Mouse (Mus musculus): Measurements from ENCODE around the gene Phlpp1.

DNA sequence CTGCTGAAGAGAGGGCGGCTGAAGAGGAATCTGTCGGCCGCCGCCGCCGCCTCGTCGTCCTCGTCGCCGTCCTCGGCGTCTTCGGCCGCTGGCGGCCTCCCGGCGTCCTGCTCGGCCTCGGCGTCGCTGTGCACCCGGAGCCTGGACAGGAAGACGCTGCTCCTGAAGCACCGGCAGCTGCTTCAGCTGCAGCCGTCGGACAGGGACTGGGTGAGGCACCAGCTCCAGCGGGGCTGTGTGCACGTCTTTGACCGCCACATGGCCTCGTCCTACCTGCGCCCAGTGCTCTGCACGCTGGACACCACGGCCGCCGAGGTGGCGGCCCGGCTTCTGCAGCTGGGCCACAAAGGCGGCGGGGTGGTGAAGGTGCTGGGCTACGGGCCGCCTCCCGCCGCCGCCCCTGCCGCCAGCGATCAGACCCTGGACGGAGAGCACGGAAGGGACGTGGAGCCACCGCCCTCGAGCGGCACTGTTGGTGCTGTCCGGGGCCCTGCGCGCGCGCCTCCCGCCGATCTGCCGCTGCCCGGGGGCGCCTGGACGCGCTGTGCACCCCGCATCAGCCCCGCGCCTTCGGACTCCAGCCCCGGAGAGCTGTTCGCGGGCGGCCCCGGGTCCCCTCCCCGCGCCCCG lies 864 bp downstream of the Phlpp1 start:
- TF ChIP-seq CTCF (IDR thresholded peaks at IDR 0.05; ENCODE audit: low read depth) (no peak), EP300 (optimal IDR thresholded peaks at IDR 0.05) (no peak)
